Mouse (Mus musculus) liver, embryonic 16.5 days (tissue): Measurements from ENCODE around the gene Dscam. TPM values are rescaled to one million over a fixed set of nuclear protein-coding genes. Genes with fewer than 3 reads are reported as not detected.

Source experiments
- ATAC-seq: fragments of 200-750 bp; cut with Nextera tagmentation; 2 replicates; pipeline ENCODE4 v1.8.0; 2017; ENCODE audit warnings: low read depth, mild to moderate bottlenecking, moderate number of reproducible peaks, moderate library complexity
- H3K27ac ChIP-seq: fragments of 300-500 bp; sonication (generic); 2 replicates; pipeline ENCODE4 v1.5.1; 2014; ENCODE audit warnings: mild to moderate bottlenecking, low read length
- H3K27me3 ChIP-seq: fragments of 300-500 bp; sonication (generic); 2 replicates; pipeline ENCODE4 v1.6.1; 2014; ENCODE audit warnings: low read depth, low read length, mixed read lengths; ENCODE audit not compliant: control insufficient read depth, insufficient read depth
- H3K36me3 ChIP-seq: fragments of 300-500 bp; sonication (generic); 2 replicates; pipeline ENCODE4 v1.6.1; 2014; ENCODE audit warnings: mild to moderate bottlenecking; ENCODE audit not compliant: control insufficient read depth, insufficient read depth
- H3K4me1 ChIP-seq: fragments of 300-500 bp; sonication (generic); 2 replicates; pipeline ENCODE4 v1.6.1; 2014; ENCODE audit warnings: low read depth, low read length, mixed read lengths; ENCODE audit not compliant: control insufficient read depth
- H3K4me2 ChIP-seq: fragments of 300-500 bp; sonication (generic); 2 replicates; pipeline ENCODE4 v1.6.1; 2014; ENCODE audit warnings: low read depth, low read length, mixed read lengths
- H3K4me3 ChIP-seq: fragments of 300-500 bp; sonication (generic); 2 replicates; pipeline ENCODE4 v1.5.1; 2014; ENCODE audit warnings: low read depth, mild to moderate bottlenecking, low read length
- H3K9ac ChIP-seq: fragments of 300-500 bp; sonication (generic); 2 replicates; pipeline ENCODE4 v1.6.1; 2014; ENCODE audit warnings: low read depth, low read length
- H3K9me3 ChIP-seq: fragments of 300-500 bp; sonication (generic); replicated peaks from 2 replicates; pipeline ENCODE4 v1.6.1; 2016; ENCODE audit warnings: low read length; ENCODE audit not compliant: control insufficient read depth
- WGBS: fragments of 180-500 bp; shearing (Covaris S2); extraction: QIAGEN DNeasy Blood & Tissue Kit; methylation state at CpG from one replicate; pipeline ENCODE4 v1.1.7; 2014; ENCODE audit not compliant: insufficient replicate concordance; 5-methylcytosine and 5-hydroxymethylcytosine counted together
- polyA plus RNA-seq: library from polyadenylated mRNA; unstranded; fragments of >200 nt; fragmentation: Nextera tagmentation; extraction: Ambion mirVana; gene quantifications from 2 replicates; pipeline ENCODE4 v1.2.1, GENCODE M21; 2015

Gene Dscam
- polyA plus RNA-seq, 1 experiment from 2014 or later, result not detected

GRCm38 (mm10) chr16:96684581-96684980 lies 486.0 kb downstream of the Dscam start:
- Histone ChIP-seq H3K9me3 (no peaks in the 10 kb centered on the region), H3K4me1 (no peaks in the 10 kb centered on the region), H3K9ac (no peak overlapping the region), H3K36me3 (no peaks in the 10 kb centered on the region), H3K27me3 (no peaks in the 10 kb centered on the region), H3K4me3 (no peak overlapping the region), H3K27ac (no peak overlapping the region), H3K4me2 (no peak overlapping the region)
- 15% methylated on average over 4 of the region's 4 CpGs for WGBS
- no peak for ATAC-seq

- H3K4me3 ChIP-seq, result no peak overlapping the region
- H3K27ac ChIP-seq, result no peak overlapping the region
- H3K36me3 ChIP-seq, result no peaks in the 10 kb centered on the region
- H3K4me2 ChIP-seq, result no peak overlapping the region
- 30% methylated on average over 5 of the region's 5 CpGs for WGBS
- no peak overlapping the region for H3K9ac ChIP-seq
- no peaks in the 10 kb centered on the region for H3K9me3 ChIP-seq
- no peaks in the 10 kb centered on the region for H3K27me3 ChIP-seq
- no peaks in the 10 kb centered on the region for H3K4me1 ChIP-seq
- no peak for ATAC-seq
Measured at GRCm38 (mm10) chr16:96682289-96682972, 488.1 kb downstream of the Dscam start.

- Histone ChIP-seq H3K27me3 (no peaks in the 10 kb centered on the region), H3K36me3 (no peaks in the 10 kb centered on the region), H3K9me3 (no peaks in the 10 kb centered on the region), H3K4me2 (no peak overlapping the region), H3K4me3 (no peak overlapping the region), H3K4me1 (no peaks in the 10 kb centered on the region), H3K27ac (no peak overlapping the region), H3K9ac (no peak overlapping the region)
- WGBS, result 64% methylated on average over 8 of the region's 8 CpGs
- no peak for ATAC-seq
Measured at GRCm38 (mm10) chr16:96679981-96680380, 490.6 kb downstream of the Dscam start.

GRCm38 (mm10) chr16:96677471-96677870 lies 493.1 kb downstream of the Dscam start:
- Histone ChIP-seq H3K4me1 (no peaks in the 10 kb centered on the region), H3K36me3 (no peaks in the 10 kb centered on the region), H3K9me3 (no peaks in the 10 kb centered on the region), H3K4me2 (no peak overlapping the region), H3K4me3 (no peak overlapping the region), H3K27me3 (no peaks in the 10 kb centered on the region), H3K27ac (no peak overlapping the region), H3K9ac (no peak overlapping the region)
- ATAC-seq, result no peak
- 46% methylated on average over 2 of the region's 2 CpGs for WGBS

- H3K27ac ChIP-seq, result no peak overlapping the region
- H3K27me3 ChIP-seq, result no peaks in the 10 kb centered on the region
- no peak overlapping the region for H3K9ac ChIP-seq
- H3K36me3 ChIP-seq, result no peaks in the 10 kb centered on the region
- no peak overlapping the region for H3K4me3 ChIP-seq
- no peaks in the 10 kb centered on the region for H3K4me1 ChIP-seq
- ATAC-seq, result peak; percentile 19; the same call in 1 of the 2 replicates
- WGBS, result 20% methylated on average over 1 of the region's 1 CpGs
- H3K9me3 ChIP-seq, result no peaks in the 10 kb centered on the region
- no peak overlapping the region for H3K4me2 ChIP-seq
Measured at GRCm38 (mm10) chr16:96676663-96677062, 493.9 kb downstream of the Dscam start.

- Histone ChIP-seq H3K9me3 (no peaks in the 10 kb centered on the region), H3K9ac (no peak overlapping the region), H3K27me3 (no peaks in the 10 kb centered on the region), H3K4me1 (no peaks in the 10 kb centered on the region), H3K27ac (no peak overlapping the region), H3K36me3 (no peaks in the 10 kb centered on the region), H3K4me3 (no peak overlapping the region), H3K4me2 (no peak overlapping the region)
- no peak for ATAC-seq
- 71% methylated on average over 25 of the region's 25 CpGs for whole genome bisulfite sequencing
Measured at GRCm38 (mm10) chr16:96673191-96673847, 497.2 kb downstream of the Dscam start.

GRCm38 (mm10) chr16:96671603-96672374 lies 498.8 kb downstream of the Dscam start:
- no peak overlapping the region for H3K9ac ChIP-seq
- no peak for ATAC-seq
- no peaks in the 10 kb centered on the region for H3K4me1 ChIP-seq
- 44% methylated on average over 11 of the region's 11 CpGs for WGBS
- H3K4me2 ChIP-seq, result no peak overlapping the region
- H3K36me3 ChIP-seq, result no peaks in the 10 kb centered on the region
- no peak overlapping the region for H3K27ac ChIP-seq
- no peak overlapping the region for H3K4me3 ChIP-seq
- H3K27me3 ChIP-seq, result no peaks in the 10 kb centered on the region
- H3K9me3 ChIP-seq, result no peaks in the 10 kb centered on the region

- Histone ChIP-seq H3K36me3 (no peaks in the 10 kb centered on the region), H3K4me2 (no peak overlapping the region), H3K27ac (no peak overlapping the region), H3K4me3 (no peak overlapping the region), H3K9me3 (no peaks in the 10 kb centered on the region), H3K27me3 (no peaks in the 10 kb centered on the region), H3K9ac (no peak overlapping the region), H3K4me1 (no peaks in the 10 kb centered on the region)
- no peak for ATAC-seq
- WGBS, result 19% methylated on average over 5 of the region's 5 CpGs
Measured at GRCm38 (mm10) chr16:96669706-96670105, 500.8 kb downstream of the Dscam start.

GRCm38 (mm10) chr16:96668478-96668877 lies 502.1 kb downstream of the Dscam start:
- H3K4me3 ChIP-seq, result no peak overlapping the region
- no peaks in the 10 kb centered on the region for H3K4me1 ChIP-seq
- no peak overlapping the region for H3K4me2 ChIP-seq
- no peaks in the 10 kb centered on the region for H3K27me3 ChIP-seq
- no peaks in the 10 kb centered on the region for H3K36me3 ChIP-seq
- WGBS, result 52% methylated on average over 1 of the region's 1 CpGs
- no peak overlapping the region for H3K9ac ChIP-seq
- H3K27ac ChIP-seq, result no peak overlapping the region
- no peak for ATAC-seq
- H3K9me3 ChIP-seq, result no peaks in the 10 kb centered on the region
